Mouse (Mus musculus) hindbrain, embryonic 15.5 days (tissue): ENCODE measurements at regions not wholly inside any gene's neighbourhood (a gene's known extent, or its start where the extent isn't known, plus 50 kb on each side); places are given as distances from the start of the nearest gene placed in this dataset.

Experiments
- ATAC-seq: fragments of 200-750 bp; cut with Nextera tagmentation; 2 replicates; pipeline ENCODE4 v1.8.0; 2017; ENCODE audit warnings: low read depth, moderate number of reproducible peaks, moderate TSS enrichment; ENCODE audit not compliant: low FRiP score
- H3K27ac ChIP-seq: fragments of 300-500 bp; sonication (generic); replicated peaks from 2 replicates; pipeline ENCODE4 v1.5.1; 2015; ENCODE audit warnings: mild to moderate bottlenecking, inconsistent platforms
- H3K27me3 ChIP-seq: fragments of 300-500 bp; sonication (generic); 2 replicates; pipeline ENCODE4 v1.6.1; 2015; ENCODE audit warnings: control low read depth, inconsistent platforms
- H3K36me3 ChIP-seq: fragments of 300-500 bp; sonication (generic); 2 replicates; pipeline ENCODE4 v1.6.1; 2015; ENCODE audit warnings: control low read depth, inconsistent platforms
- H3K4me1 ChIP-seq: fragments of 300-500 bp; sonication (generic); replicated peaks from 2 replicates; pipeline ENCODE4 v1.6.1; 2015; ENCODE audit warnings: control low read depth, inconsistent platforms
- H3K4me2 ChIP-seq: fragments of 300-500 bp; sonication (generic); 2 replicates; pipeline ENCODE4 v1.6.1; 2015; ENCODE audit warnings: moderate library complexity, mild to moderate bottlenecking, inconsistent platforms
- H3K4me3 ChIP-seq: fragments of 300-500 bp; sonication (generic); 2 replicates; pipeline ENCODE4 v1.5.1; 2015; ENCODE audit warnings: mild to moderate bottlenecking, inconsistent platforms
- H3K9ac ChIP-seq: fragments of 300-500 bp; sonication (generic); 2 replicates; pipeline ENCODE4 v1.6.1; 2015; ENCODE audit warnings: inconsistent platforms
- H3K9me3 ChIP-seq: fragments of 300-500 bp; sonication (generic); 2 replicates; pipeline ENCODE4 v1.6.1; 2016; ENCODE audit warnings: control low read depth, inconsistent platforms
- WGBS: fragments of 180-500 bp; shearing (Covaris S2); methylation state at CpG from one replicate; pipeline ENCODE4 v1.1.7; 2015; 5-methylcytosine and 5-hydroxymethylcytosine counted together

DNA sequence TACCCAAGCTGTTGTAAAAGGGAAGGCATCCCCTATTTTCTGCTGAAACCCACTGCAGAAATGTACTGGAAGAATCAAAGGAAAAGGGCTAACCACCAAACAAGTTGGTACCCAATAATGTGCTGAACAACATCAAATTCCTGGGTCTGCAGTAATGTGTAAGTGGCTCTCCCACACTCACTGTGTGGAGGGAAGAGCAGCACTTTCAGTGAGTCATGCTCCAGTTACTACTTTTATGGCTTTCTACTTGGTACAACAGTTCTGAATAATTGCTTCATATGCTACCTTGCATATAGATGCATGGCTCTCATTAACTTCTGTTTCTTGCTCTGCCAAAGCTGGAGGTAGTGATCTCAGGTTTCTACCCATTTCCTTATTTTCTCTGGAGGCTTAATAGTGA lies 427.8 kb downstream of the 1700129C05Rik start:
- Histone ChIP-seq H3K4me1 (no peaks in the 10 kb centered on the region), H3K27ac (no peak overlapping the region), H3K4me2 (no peak overlapping the region), H3K9ac (no peak overlapping the region), H3K36me3 (no peaks in the 10 kb centered on the region), H3K4me3 (no peak overlapping the region), H3K27me3 (no peaks in the 10 kb centered on the region), H3K9me3 (no peaks in the 10 kb centered on the region)
- no peak for ATAC-seq

DNA sequence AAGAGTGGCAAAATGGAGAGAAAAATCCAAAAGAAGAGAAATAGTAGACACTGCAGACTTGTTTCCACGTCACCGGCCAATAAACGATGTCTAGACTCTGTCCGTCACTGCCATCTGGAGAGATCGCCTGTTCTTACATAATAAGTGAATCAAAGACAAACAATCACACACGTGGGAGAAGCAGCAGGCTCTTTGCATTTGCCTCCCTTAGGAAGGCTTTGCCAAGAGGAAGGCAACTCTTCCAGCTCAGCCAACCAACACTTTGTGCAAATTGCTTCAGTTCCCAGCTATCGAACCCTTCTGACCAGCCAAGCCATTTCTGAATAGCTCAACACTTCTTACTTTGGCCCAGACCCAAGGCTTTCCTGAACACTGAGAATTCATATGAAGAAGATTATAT lies 432.8 kb downstream of the 1700129C05Rik start:
- Histone ChIP-seq H3K27ac (no peak overlapping the region), H3K9ac (no peak overlapping the region), H3K36me3 (no peaks in the 10 kb centered on the region), H3K27me3 (no peaks in the 10 kb centered on the region), H3K4me3 (no peak overlapping the region), H3K9me3 (no peaks in the 10 kb centered on the region), H3K4me2 (no peak overlapping the region), H3K4me1 (no peaks in the 10 kb centered on the region)
- 56% methylated on average over 7 of the region's 7 CpGs for WGBS
- ATAC-seq = no peak

DNA sequence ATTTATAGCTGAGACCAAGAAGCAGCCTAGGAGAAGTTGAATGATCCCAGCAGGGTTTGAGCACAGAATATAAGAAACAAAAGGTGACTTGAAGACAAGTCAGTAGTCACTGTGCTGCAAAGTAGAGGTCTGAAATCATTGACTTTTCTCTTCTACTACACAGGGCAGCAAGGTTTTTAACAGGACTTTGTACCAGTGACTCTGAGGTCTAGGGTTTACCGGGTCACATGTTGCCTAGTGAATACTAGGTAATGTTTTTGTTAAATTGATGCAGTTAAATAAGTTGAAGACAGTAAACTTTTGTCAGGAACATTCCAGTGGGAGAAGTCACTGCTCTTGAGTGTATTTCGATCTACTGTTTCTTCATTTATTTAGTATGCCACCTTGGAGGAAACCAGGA lies 433.4 kb downstream of the 1700129C05Rik start:
- WGBS = 95% methylated on average over 2 of the region's 2 CpGs
- no peaks in the 10 kb centered on the region for H3K4me1 ChIP-seq
- no peak for ATAC-seq

DNA sequence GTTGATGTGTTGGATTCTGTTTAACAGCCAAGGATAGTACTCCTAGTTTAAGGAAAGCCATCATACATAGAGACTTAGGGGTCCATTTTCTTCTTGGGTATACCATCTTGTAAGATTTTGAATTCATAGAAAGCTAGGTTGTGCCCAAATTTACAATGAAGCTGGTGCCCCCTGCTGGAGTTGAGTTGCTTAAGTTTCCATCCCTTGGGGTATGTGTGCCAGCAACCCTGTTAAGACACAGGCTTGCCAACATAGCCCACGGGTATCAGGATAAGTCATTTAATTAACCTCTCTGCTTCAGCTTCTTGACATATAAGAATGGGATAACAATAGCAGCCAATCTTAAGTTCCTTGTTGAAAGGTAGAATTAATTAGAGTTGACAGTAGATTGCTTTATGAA lies 440.9 kb downstream of the 1700129C05Rik start:
- Histone ChIP-seq H3K27me3 (no peaks in the 10 kb centered on the region), H3K9me3 (no peaks in the 10 kb centered on the region), H3K36me3 (no peaks in the 10 kb centered on the region), H3K4me2 (no peak overlapping the region), H3K4me1 (no peaks in the 10 kb centered on the region), H3K9ac (no peak overlapping the region), H3K4me3 (no peak overlapping the region), H3K27ac (no peak overlapping the region)
- ATAC-seq = no peak
- WGBS = 40% methylated on average over 1 of the region's 1 CpGs

More for the DNA sequence above, 433.4 kb downstream of the 1700129C05Rik start:
- no peak overlapping the region for H3K4me3 ChIP-seq
- no peak overlapping the region for H3K9ac ChIP-seq
- no peaks in the 10 kb centered on the region for H3K9me3 ChIP-seq
- H3K4me2 ChIP-seq = no peak overlapping the region
- H3K27me3 ChIP-seq = no peaks in the 10 kb centered on the region
- no peak overlapping the region for H3K27ac ChIP-seq
- H3K36me3 ChIP-seq = no peaks in the 10 kb centered on the region

DNA sequence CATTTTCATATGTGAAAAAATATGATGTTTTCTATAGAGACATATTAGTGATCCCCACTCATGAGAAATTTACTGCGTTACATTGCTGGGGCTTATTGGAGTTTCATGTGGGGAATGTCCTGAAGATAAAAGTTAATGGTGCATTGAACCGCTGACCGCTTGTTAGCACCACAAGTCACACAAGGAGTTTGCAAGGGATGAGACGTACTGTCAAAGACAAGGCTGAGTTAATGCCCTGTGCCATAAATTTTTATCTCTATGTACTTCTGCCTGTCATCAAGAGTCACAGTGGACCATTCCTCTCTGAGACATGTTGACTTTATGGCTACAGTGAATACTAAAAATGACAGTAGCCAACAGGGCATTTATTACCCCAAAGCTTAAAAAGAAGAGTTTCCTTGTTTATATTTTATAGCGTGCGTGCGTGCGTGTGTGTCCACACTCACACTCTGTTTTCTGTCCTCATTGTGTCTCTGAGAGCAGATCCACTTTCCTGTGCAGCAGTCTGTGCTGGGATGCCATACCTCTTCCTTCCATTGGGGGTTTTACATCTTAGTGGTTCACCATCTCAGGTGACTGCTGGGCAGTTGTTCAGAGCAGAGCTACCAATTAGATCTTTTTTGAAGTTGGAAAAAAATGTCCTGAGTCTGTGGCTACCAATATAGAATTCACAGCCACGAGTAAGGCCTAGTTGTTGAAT lies 451.4 kb downstream of the 1700129C05Rik start:
- Histone ChIP-seq H3K4me2 (no peak overlapping the region), H3K27me3 (no peaks in the 10 kb centered on the region), H3K9ac (no peak overlapping the region), H3K4me1 (no peaks in the 10 kb centered on the region), H3K4me3 (no peak overlapping the region), H3K36me3 (no peaks in the 10 kb centered on the region), H3K27ac (no peak overlapping the region), H3K9me3 (no peaks in the 10 kb centered on the region)
- no peak for ATAC-seq
- 90% methylated on average over 9 of the region's 9 CpGs for WGBS

DNA sequence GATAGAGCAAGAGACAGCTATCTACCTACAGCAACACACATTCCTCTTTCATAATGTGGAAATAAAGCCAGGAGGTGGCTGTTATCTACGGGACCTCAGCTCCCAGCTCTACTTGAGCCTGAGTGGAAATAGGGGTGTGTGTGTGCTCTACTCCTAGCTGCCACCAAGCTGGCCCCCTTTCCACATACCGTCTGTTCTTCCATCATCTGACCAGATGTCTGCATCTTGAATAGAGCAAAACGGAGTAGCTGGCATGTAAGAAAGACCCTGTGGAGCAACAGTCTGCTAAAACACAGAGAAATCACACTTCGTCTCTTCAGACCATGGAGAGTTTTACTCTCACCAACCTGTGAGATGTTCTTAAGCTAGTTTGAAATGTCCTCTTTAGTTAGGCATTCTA lies 454.9 kb downstream of the 1700129C05Rik start:
- H3K36me3 ChIP-seq = no peaks in the 10 kb centered on the region
- no peaks in the 10 kb centered on the region for H3K9me3 ChIP-seq
- no peak overlapping the region for H3K27ac ChIP-seq
- H3K4me1 ChIP-seq = no peaks in the 10 kb centered on the region
- 80% methylated on average over 4 of the region's 4 CpGs for WGBS
- no peak overlapping the region for H3K4me2 ChIP-seq
- no peak for ATAC-seq
- no peak overlapping the region for H3K9ac ChIP-seq
- H3K4me3 ChIP-seq = no peak overlapping the region
- H3K27me3 ChIP-seq = no peaks in the 10 kb centered on the region

DNA sequence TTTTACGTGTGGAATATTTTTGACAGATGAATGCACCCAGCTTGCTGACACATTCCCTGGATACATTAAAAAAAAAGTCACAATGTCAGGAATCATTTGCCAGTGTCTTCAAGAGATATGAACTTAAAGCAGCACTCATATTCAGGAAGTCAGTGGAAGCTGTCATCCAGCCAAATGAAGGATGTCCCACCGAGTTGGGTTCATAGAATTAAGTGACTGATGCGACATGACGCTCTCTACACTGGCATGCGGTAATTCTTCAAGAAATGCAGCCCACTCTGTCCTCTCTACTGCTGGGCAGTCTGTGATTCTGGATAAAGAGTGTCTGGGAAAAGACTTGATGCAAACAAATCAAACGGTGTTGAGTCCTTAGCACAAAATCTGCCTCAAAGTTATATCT lies 463.9 kb downstream of the 1700129C05Rik start:
- Histone ChIP-seq H3K27me3 (no peaks in the 10 kb centered on the region), H3K4me1 (peaks cover 3% of the 10 kb centered on the region), H3K9me3 (no peaks in the 10 kb centered on the region), H3K36me3 (no peaks in the 10 kb centered on the region), H3K4me3 (no peak overlapping the region), H3K27ac (no peak overlapping the region), H3K9ac (no peak overlapping the region), H3K4me2 (no peak overlapping the region)
- 62% methylated on average over 6 of the region's 6 CpGs for WGBS
- no peak for ATAC-seq

DNA sequence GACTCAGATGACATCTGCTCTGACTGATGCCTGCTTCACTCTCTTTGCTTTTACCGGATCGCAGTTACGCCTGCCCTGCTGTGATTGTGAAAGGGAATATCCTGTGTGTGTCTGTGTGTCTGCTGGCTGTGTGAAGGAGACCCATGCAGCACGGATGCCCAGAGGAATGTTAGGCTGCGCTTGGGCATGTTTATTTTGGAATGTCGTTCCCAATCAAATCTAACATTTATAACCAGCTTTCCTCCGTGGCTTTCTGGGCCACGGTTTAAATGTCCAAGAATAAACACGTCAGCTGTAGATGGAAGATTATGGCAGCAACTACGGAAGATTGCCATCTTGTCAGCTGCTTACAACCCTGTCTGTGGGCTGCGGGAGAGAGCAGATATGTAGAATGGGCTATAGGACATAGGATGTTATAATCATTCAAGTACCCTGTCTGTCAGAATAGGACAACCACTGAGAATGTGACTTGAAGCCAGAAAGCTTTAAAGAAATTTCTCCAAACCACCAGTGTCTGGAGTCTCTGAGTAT lies 464.5 kb downstream of the 1700129C05Rik start:
- no peak overlapping the region for H3K27ac ChIP-seq
- H3K27me3 ChIP-seq = no peaks in the 10 kb centered on the region
- H3K4me3 ChIP-seq = no peak overlapping the region
- peaks cover 3% of the 10 kb centered on the region for H3K4me1 ChIP-seq
- no peak for ATAC-seq
- no peak overlapping the region for H3K4me2 ChIP-seq
- H3K9ac ChIP-seq = no peak overlapping the region
- 49% methylated on average over 11 of the region's 11 CpGs for WGBS
- H3K9me3 ChIP-seq = no peaks in the 10 kb centered on the region
- no peaks in the 10 kb centered on the region for H3K36me3 ChIP-seq

DNA sequence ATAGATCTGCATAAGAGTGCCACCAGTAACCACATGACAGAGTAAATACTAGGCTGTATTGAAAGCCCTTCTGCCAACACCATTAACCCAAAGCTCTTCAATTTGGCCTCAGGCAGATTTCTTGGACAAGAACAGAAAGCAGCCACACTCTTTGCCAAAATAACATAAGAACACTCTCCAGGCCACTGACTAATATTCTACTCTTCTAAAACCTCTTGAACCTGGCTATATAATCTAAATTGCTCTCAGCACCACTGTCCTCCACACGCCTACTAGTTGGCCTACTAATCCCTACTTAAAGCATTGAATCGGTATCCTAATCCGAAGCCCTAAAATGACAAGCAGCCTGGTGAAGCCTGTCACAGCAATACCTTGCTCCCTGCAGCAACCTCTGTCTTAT lies 467.5 kb downstream of the 1700129C05Rik start:
- no peak overlapping the region for H3K4me2 ChIP-seq
- H3K4me1 ChIP-seq = peaks cover 3% of the 10 kb centered on the region
- H3K27me3 ChIP-seq = no peaks in the 10 kb centered on the region
- no peak overlapping the region for H3K9ac ChIP-seq
- WGBS = 92% methylated on average over 3 of the region's 3 CpGs
- no peaks in the 10 kb centered on the region for H3K9me3 ChIP-seq
- H3K36me3 ChIP-seq = no peaks in the 10 kb centered on the region
- H3K4me3 ChIP-seq = no peak overlapping the region
- no peak for ATAC-seq
- no peak overlapping the region for H3K27ac ChIP-seq

DNA sequence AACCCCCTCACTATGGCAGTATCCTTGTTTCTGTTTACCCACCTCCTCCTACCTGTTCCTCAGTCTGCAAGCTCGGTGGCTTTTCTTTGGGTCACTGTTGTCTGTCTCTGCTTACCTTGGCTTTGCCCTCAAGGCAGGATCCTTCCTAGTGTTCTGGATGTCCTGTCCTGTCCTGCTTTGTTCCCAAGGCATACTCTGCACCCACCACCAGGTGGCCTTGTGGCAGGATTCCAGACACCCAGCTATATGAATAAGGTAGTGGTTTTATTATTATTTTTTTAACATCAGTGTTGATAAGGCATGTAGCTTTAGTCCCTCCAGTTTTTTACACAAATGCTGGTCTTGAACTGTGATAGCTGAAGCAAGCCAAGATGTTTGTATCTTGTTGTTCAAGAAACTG lies 478.7 kb downstream of the 1700129C05Rik start:
- no peak overlapping the region for H3K4me3 ChIP-seq
- WGBS = 57% methylated on average over 1 of the region's 1 CpGs

DNA sequence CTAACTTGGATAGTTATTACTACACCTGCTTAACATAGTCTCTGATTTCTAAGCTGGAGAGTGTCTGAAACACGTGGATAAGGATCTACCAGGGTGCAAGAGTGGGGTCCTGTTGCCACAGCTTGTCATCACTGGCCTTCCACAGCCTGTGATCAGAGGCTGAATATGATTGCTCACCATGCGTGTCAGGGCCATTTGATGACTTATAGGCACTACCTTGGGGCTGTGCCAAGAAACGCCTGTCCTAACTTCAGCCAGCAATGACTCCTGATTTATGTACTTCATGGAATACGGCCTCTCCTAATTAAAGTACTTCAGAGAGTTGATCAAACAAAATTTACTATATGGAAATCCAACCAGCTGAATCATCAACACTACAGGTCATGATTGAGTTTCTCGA lies 480.1 kb downstream of the 1700129C05Rik start:
- WGBS = 77% methylated on average over 5 of the region's 5 CpGs
- Histone ChIP-seq H3K4me3 (no peak overlapping the region), H3K27me3 (no peaks in the 10 kb centered on the region), H3K4me1 (no peaks in the 10 kb centered on the region), H3K27ac (no peak overlapping the region), H3K9ac (no peak overlapping the region), H3K4me2 (no peak overlapping the region), H3K36me3 (no peaks in the 10 kb centered on the region), H3K9me3 (no peaks in the 10 kb centered on the region)
- no peak for ATAC-seq

More for the DNA sequence above, 478.7 kb downstream of the 1700129C05Rik start:
- Histone ChIP-seq H3K9me3 (no peaks in the 10 kb centered on the region), H3K9ac (no peak overlapping the region), H3K4me1 (no peaks in the 10 kb centered on the region), H3K27ac (no peak overlapping the region), H3K27me3 (no peaks in the 10 kb centered on the region), H3K4me2 (no peak overlapping the region), H3K36me3 (no peaks in the 10 kb centered on the region)
- ATAC-seq = no peak

DNA sequence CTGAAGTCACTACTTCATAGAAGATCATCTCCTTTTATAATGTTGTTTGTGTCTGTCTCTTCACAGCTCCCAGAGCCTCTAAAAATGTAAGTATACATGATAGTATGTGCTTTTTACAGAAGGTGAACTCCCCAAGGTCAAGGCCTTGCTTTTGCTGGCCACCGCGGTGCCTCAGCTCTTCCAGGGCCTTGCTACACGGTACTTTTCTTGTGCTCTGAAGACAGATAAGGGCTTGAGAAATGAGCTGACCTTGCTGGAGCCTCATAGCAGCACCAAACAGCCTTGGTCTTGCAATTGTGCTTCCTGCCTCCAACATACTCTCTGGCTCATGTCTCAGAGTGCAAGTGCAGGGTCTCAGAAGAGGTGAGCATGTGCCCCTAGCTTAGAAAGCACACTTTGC lies 481.3 kb downstream of the 1700129C05Rik start:
- H3K4me2 ChIP-seq = no peak overlapping the region
- H3K36me3 ChIP-seq = no peaks in the 10 kb centered on the region
- no peaks in the 10 kb centered on the region for H3K9me3 ChIP-seq
- 84% methylated on average over 3 of the region's 3 CpGs for WGBS
- no peak overlapping the region for H3K4me3 ChIP-seq
- H3K27me3 ChIP-seq = no peaks in the 10 kb centered on the region
- H3K4me1 ChIP-seq = no peaks in the 10 kb centered on the region
- ATAC-seq = no peak
- H3K9ac ChIP-seq = no peak overlapping the region
- no peak overlapping the region for H3K27ac ChIP-seq

DNA sequence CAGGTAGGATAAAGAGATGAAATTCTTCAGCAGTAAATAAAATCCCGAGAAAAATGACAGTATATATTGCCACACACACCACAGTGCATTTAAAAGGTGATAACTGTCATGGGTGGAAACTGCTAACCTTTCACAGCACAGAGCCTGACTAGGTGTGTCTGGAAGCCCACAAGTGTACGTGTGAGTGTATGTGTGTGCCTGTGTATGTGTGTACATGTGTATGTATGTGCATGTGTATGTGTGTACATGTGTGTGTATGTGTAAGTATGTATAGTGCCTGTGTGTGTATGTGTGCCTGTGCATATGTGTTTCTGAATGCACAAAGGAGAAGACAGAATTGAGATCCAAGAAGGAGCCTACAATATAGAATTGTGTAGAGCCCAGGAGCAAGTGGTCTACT lies 485.4 kb downstream of the 1700129C05Rik start:
- 57% methylated on average over 2 of the region's 2 CpGs for WGBS
- ATAC-seq = no peak
- H3K27ac ChIP-seq = no peak overlapping the region
- H3K9me3 ChIP-seq = no peaks in the 10 kb centered on the region
- H3K4me2 ChIP-seq = no peak overlapping the region
- H3K9ac ChIP-seq = no peak overlapping the region
- no peaks in the 10 kb centered on the region for H3K36me3 ChIP-seq
- H3K27me3 ChIP-seq = no peaks in the 10 kb centered on the region
- H3K4me1 ChIP-seq = no peaks in the 10 kb centered on the region
- no peak overlapping the region for H3K4me3 ChIP-seq
